Mouse (Mus musculus) E14TG2a.4 (cell line): ENCODE measurements at regions not wholly inside any gene's neighbourhood (a gene's known extent, or its start where the extent isn't known, plus 50 kb on each side); places are given as distances from the start of the nearest gene placed in this dataset.

Source experiments
- CTCF ChIP-seq: conservative IDR thresholded peaks from 2 replicates; pipeline ENCODE4 v1.5.1; 2014; ENCODE audit warnings: low read length
- NANOG ChIP-seq: IDR thresholded peaks from 2 replicates; pipeline ENCODE4 v1.6.1; 2014; ENCODE audit warnings: borderline replicate concordance, low read length, mixed read lengths
- POU5F1 ChIP-seq: IDR thresholded peaks from 2 replicates; pipeline ENCODE4 v1.6.1; 2014; ENCODE audit warnings: low read length, borderline replicate concordance

- TF ChIP-seq CTCF, result no peak
- TF ChIP-seq NANOG, result no peak
- no peak for TF ChIP-seq POU5F1
These were observed 110.1 kb upstream of the Haao start for GRCm38 (mm10) chr17:83957661-83958540.
